Mouse (Mus musculus): ENCODE measurements around the gene Psg19.
"Not testable (repeated sequence)": the region's sequence is repeated elsewhere in the genome, so short reads cannot be mapped to it uniquely, and the experiment has no call there.

The Psg19 gene

DNA sequence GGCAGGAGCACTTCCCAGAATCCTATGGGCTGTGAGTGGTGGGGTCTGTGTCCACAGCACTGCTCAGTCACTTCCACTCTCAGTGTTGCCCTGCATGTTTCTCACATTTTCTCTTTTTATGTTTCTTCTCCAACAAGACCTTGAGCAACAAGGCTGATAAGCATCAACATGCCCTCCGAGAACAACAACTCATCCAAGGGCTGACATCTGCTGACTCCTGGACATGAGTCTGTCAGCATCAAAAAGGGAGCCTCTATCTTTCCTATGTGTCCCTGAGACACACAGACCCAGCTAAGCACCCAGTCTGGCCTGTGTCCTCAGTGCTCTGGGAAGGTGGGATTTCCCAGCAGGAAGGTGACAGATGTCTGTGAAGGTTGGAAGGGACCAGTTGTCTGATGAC lies at the start of gene Psg19:
Psg19 (minus strand) TSS at position 101 of the 400 bp plus-strand sequence.
- DNase-seq, result no peak

GRCm38 (mm10) chr7:18844811-18845210 lies 46.5 kb upstream of the Psg19 start:
- DNase-seq, result no peak

DNA sequence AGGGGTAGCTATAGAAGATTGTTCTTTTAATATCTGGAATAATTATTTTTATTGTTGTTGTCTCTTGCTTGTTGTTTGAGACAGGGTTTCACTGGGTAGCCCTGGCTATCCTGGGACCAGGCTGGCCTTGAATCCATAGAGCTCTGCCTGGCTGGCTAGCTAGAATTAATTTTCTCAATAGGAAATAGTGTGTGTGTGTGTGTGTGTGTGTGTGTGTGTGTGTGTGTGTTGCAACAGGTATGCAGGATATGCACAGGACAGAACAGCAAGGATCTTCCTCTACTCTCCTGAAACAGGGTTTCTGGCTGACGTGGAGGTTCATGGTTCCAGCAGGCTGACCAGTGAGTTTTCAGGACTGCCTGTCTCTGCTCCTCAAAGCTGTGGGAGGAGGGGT lies 42.9 kb upstream of the Psg19 start:
- DNase-seq, result no peak

- peak; percentile 9 to 28 for DNase-seq
Observed at GRCm38 (mm10) chr7:18840386-18841173, 42.3 kb upstream of the Psg19 start.

GRCm38 (mm10) chr7:18839865-18840264 lies 41.5 kb upstream of the Psg19 start, which contains the start of gene Mill2:
Gene Mill2, plus strand, starts transcription at chr7:18839966.
- DNase-seq, result no peak

GRCm38 (mm10) chr7:18832298-18832697 lies 34.0 kb upstream of the Psg19 start:
- DNase-seq, result no peak

DNA sequence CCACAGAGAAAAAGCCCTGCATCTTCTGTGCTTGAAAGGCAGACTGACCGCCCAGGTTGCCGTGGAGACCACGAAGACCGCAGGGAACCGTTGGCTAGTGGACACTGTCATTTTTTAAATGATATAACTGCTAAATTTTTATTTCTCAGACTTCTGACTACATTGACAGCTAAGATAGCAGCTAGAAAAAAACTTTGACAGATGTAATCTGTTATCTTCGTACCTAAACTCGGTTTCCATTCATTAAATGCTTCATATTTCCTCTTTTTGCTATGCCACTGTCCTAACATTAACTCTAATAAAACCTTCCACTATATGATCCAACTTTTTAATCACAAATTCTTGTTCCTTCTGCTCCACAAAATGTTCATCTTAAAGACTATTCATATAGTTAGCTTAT lies 31.2 kb upstream of the Psg19 start:
- no peak for DNase-seq

DNA sequence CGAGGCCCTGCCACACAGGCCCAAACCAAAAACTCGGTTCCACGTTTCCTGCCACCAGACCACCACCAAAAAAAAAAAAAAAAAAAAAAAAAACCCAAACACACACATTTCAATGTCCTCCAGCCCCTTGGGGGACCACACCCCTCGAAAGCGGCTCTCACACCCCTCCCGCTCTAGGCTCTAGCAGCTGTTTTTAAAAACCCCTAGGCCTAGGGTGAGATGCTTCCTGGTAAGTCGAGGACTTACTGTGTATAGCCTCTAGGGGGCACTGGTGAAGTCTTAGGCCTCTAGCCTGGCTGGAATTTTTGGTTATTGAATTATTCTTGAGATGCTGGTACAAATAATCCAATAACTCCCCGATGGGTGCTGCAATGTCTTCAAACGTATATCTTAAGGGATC lies 30.3 kb upstream of the Psg19 start:
- no peak for DNase-seq

- no peak for DNase-seq
Observed at GRCm38 (mm10) chr7:18827792-18828546, 29.6 kb upstream of the Psg19 start.

- no peak for DNase-seq
Observed at GRCm38 (mm10) chr7:18821507-18821906, 23.2 kb upstream of the Psg19 start, which contains the start of gene Psg17. Gene Psg17, minus strand, starts transcription at chr7:18821607.

- DNase-seq, result no peak
Observed at GRCm38 (mm10) chr7:18818301-18818700, 20.0 kb upstream of the Psg19 start.

GRCm38 (mm10) chr7:18803526-18803925 lies 5.2 kb upstream of the Psg19 start:
- DNase-seq, result no peak

GRCm38 (mm10) chr7:18799129-18799528 lies 809 bp upstream of the Psg19 start:
- DNase-seq, result no peak

DNA sequence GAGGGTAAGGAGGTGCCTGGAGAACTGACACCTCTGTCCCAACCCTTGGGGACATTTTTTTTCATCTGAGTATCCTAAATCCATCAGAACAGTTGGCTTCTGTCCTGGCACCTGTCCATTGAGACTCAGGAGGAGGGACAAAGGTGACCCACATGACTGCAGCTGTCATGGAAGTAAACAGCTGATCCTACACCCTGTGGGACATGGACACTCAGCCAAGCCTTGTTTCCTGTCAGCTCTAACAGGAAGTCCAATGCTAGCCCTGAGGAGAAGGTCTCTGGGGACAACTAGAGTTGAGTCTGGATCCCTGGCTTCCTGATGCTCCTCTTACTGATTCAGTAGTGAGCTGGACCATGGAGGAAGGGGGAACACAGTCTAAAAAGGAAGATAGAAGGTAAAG lies 7.6 kb downstream of the Psg19 start:
- DNase-seq, result not testable (repeated sequence)

GRCm38 (mm10) chr7:18781301-18781700 lies 17.0 kb downstream of the Psg19 start:
- DNase-seq, result not testable (repeated sequence)

DNA sequence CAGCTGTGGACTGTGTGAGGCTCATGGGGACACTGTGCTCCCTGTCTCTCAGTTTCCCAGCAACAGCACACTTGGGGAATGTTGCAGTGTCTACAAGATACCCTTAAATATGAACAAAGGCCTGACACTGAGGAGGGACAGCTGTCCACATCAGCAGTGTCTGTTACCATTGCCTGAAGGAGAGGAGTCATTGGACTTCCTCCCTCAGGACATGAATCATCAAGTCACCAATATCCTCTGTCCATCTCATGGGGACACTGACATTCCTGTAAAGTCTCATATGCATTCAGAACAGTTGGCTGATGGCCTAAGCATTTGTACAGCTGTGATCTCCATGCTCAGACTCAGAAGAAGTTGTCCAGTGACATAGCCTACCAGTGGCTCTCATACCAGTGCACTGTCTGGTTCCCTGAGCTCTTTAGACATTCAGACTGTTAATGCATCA lies 19.0 kb downstream of the Psg19 start:
- DNase-seq, result no peak

DNA sequence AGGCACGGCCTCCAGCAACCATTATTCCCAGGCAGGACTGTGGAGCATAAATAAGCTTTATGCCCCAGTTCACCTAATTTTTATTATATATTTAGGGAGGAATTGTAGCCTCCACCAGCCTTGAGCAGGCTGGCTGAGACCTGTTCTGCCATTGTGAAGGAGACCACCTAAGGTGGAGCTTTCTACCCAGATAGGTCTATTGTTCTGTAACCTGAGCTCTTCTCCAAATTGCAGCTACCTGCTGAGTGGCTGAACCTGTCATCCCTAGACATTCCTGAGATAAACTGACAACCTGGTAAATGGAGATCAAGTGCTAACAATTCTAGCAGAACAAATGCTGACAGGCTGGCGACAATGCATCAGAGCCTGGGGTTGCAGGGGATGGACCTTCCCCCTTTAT lies 35.4 kb downstream of the Psg19 start:
- not testable (repeated sequence) for DNase-seq

DNA sequence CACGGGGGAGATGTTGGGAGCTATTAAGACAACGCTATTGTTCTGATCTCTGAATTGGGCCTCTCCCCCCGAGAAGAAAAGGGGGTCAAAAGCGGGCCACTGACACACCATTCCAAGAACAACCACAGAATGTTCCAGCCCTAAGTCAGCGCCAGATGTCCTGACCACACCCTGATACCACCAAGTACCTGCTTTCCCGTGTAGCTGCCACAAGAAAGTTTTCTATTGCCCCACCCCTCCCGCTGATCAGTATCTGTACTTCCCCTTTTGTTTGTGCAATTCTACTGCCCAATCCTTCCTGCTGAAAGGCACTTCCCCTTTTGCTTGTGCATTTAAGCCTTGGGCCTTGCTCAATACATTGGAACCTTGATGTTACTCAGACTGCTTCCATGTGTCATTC lies 38.2 kb downstream of the Psg19 start:
- DNase-seq, result not testable (repeated sequence)

DNA sequence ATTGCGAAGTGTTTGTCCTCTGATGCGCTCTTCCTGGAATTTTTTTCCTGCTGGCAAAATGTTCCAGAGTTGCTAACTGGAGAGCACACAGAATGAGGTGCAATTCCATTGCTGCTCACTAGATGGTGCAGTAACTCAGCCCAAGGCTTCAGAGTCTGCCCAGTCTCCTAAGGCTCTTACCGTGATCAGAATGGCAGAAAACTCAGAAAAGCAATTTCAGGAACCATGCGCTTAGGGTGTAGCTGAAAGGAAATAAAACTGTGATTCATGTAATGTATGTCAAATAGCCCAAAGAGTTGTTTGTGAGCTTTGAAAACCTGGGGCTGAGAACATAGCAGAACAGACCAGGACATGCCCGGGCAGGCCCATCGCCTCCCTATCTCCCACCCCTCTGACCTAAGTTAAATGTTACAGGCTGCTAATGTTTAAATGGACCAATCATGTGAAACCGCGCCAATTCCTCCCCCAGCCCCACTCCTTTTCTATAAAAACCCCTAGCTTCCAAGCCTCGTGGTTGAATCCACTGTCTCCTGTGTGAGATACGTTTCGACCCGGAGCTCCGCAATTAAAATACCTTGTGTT lies 48.3 kb downstream of the Psg19 start:
- DNase-seq, result peak in 1 of 2 experiments; percentile 1

- no peak for DNase-seq
Observed at GRCm38 (mm10) chr7:18748994-18749895, 49.1 kb downstream of the Psg19 start.

DNA sequence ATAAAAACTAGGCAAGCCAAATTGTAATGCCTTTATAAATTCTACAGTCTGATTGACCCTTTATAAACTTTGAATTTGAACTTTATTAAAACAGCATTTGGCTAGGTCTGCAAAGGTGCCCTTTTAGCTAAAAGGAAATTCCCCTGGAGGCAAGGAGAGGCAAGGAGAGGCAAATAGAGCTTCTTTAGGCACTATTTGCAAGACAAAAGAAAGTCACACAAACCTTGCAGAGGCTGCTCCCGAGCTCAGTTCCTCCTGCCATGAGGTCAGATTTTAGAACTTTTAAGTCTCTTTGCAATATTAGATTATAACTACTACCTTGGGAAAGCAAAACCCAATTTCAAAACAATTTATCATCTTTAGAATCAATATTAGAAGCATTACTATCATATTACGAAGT lies 50.9 kb downstream of the Psg19 start:
- DNase-seq, result not testable (repeated sequence)

DNA sequence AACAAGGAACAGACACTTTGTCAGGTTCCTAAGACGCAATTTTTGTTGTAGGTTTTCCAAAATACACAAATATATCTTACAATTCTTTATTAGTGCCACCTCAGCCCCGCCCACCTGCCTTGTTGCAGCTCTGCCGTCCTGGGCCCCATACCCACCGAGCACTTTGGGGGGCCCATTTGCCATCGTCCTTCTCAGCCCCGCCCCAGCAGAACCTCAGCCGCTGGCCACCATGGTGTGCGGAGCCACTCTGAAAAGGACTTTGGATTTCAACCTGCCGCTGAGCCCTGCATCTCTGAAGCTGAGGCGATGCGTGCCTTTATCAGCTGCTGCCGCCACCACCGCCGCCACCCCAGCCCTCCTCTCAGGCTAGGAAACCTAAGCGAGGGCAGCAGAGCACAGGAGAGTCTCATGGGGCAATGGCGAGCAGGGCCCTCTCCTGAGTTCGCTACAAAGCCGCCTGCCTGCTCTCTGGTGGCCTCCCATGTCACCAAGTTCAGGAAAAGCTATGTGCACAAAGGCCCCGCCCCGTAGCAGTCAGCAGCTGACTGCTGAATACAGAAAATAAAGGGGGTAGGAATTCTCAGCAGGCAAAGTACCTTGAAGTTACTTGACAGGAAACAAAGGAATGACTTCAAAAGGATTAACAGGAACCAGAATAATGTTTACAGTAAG lies 52.0 kb downstream of the Psg19 start:
- DNase-seq, result peak in 1 of 2 experiments; percentile 4

Data from thymus, postnatal 36 days (tissue).